Mouse (Mus musculus) testis, adult 2 months (tissue): Measurements from ENCODE around the gene Tapt1.

Experiments
- CTCF ChIP-seq: fragments of 200-500 bp; IDR thresholded peaks from 2 replicates; pipeline ENCODE4 v1.5.1; 2012; ENCODE audit warnings: low read depth, mild to moderate bottlenecking, inconsistent platforms, low read length, moderate library complexity; ENCODE audit not compliant: control insufficient read depth, insufficient read depth, insufficient replicate concordance
- POLR2A ChIP-seq: fragments of 200-500 bp; IDR thresholded peaks from 2 replicates; pipeline ENCODE4 v1.6.1; 2012; ENCODE audit warnings: low read depth, mild to moderate bottlenecking, inconsistent platforms, low read length, moderate library complexity; ENCODE audit not compliant: control insufficient read depth

DNA sequence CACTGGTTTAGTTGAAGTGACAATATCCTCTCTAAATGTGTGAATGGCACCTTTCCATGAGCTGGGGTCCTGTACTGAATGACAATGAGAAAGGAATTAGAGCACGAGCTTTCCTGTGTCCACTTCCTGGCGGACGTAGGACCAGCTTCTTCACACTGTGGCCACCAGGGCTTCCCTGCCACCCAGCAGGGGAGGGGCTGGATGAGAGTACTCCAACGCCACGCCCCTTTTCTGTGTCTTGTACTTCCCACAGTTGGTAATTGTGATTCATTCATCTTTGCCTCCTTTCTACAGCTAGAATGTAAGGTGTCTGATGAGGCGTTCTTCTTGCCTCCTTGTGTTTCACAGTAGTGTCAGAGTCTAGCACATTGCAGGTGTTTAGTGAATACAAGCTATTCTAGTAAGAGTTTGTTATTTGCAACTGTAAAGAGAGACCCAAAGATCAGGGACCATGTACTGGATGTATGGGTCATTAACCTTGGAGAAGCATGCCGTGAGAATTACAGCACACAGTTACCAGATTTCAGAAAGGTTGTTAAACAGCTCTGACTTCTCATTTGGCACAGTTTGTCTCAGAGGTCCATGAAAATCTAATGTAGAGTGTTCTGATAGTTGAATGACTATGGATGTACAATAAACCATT lies 29.5 kb upstream of the Tapt1 start:
- TF ChIP-seq POLR2A (no peak), CTCF (no peak)
